Mouse (Mus musculus) stomach, embryonic 15.5 days (tissue): ENCODE measurements around the gene Zbtb6. TPM values are rescaled to one million over a fixed set of nuclear protein-coding genes. Genes with fewer than 3 reads are reported as not detected.
A peak's percentile ranks its signal among the peaks of the same experiment; 100 is the strongest.

Source experiments
- ATAC-seq: fragments of 200-750 bp; cut with Nextera tagmentation; 2 replicates; pipeline ENCODE4 v1.8.0; 2017; ENCODE audit warnings: low read depth, moderate number of reproducible peaks, moderate TSS enrichment; ENCODE audit not compliant: insufficient read depth, low FRiP score
- H3K27ac ChIP-seq: fragments of 300-500 bp; sonication (generic); 2 replicates; pipeline ENCODE4 v1.5.1; 2015; ENCODE audit warnings: mild to moderate bottlenecking, inconsistent platforms
- H3K27me3 ChIP-seq: fragments of 300-500 bp; sonication (generic); replicated peaks from 2 replicates; pipeline ENCODE4 v1.6.1; 2015; ENCODE audit warnings: inconsistent platforms
- H3K36me3 ChIP-seq: fragments of 300-500 bp; sonication (generic); 2 replicates; pipeline ENCODE4 v1.6.1; 2015; ENCODE audit warnings: inconsistent platforms
- H3K4me1 ChIP-seq: fragments of 300-500 bp; sonication (generic); 2 replicates; pipeline ENCODE4 v1.6.1; 2015; ENCODE audit warnings: inconsistent platforms
- H3K4me2 ChIP-seq: fragments of 300-500 bp; sonication (generic); 2 replicates; pipeline ENCODE4 v1.6.1; 2015; ENCODE audit warnings: mild to moderate bottlenecking, inconsistent platforms
- H3K4me3 ChIP-seq: fragments of 300-500 bp; sonication (generic); replicated peaks from 2 replicates; pipeline ENCODE4 v1.5.1; 2015; ENCODE audit warnings: inconsistent platforms
- H3K9ac ChIP-seq: fragments of 300-500 bp; sonication (generic); 2 replicates; pipeline ENCODE4 v1.6.1; 2015; ENCODE audit warnings: inconsistent platforms
- H3K9me3 ChIP-seq: fragments of 300-500 bp; sonication (generic); 2 replicates; pipeline ENCODE4 v1.6.1; 2016; ENCODE audit warnings: inconsistent platforms
- WGBS: fragments of 180-500 bp; shearing (Covaris S2); methylation state at CpG from one replicate; pipeline ENCODE4 v1.1.7; 2015; 5-methylcytosine and 5-hydroxymethylcytosine counted together
- polyA plus RNA-seq: library from polyadenylated mRNA; unstranded; fragments of >200 nt; fragmentation: Nextera tagmentation; extraction: Ambion mirVana; gene quantifications from 2 replicates; pipeline ENCODE4 v1.2.1, GENCODE M21; 2015

Gene Zbtb6
- 6.4 and 6.5 TPM in 2 replicates for polyA plus RNA-seq

GRCm38 (mm10) chr2:37442611-37443591, at the start of gene Zbtb6, which contains the start of the genes Zbtb26 and Rabgap1:
Zbtb6 (minus strand) TSS chr2:37443171.
Zbtb26 (minus strand) TSS chr2:37443135.
Rabgap1 (plus strand) TSS chr2:37443279.
- H3K4me3 ChIP-seq: peak within 1 kb of the TSS; percentile 89
- no peaks in the 10 kb centered on the region for H3K36me3 ChIP-seq
- H3K27ac ChIP-seq: peak within 1 kb of the TSS; percentile 88
- no peaks in the 10 kb centered on the region for H3K27me3 ChIP-seq
- under 1% methylated on average over 51 of the region's 51 CpGs for WGBS
- no peaks in the 10 kb centered on the region for H3K4me1 ChIP-seq
- H3K4me2 ChIP-seq: peak within 1 kb of the TSS; percentile 63
- ATAC-seq: peak; percentile 99
- H3K9ac ChIP-seq: peak within 1 kb of the TSS; percentile 60
- no peaks in the 10 kb centered on the region for H3K9me3 ChIP-seq

- Histone ChIP-seq H3K9ac (no peak overlapping the region), H3K9me3 (no peaks in the 10 kb centered on the region), H3K27ac (no peak overlapping the region), H3K36me3 (peaks cover 21% of the 10 kb centered on the region), H3K4me2 (no peak overlapping the region), H3K27me3 (no peaks in the 10 kb centered on the region), H3K4me1 (no peaks in the 10 kb centered on the region), H3K4me3 (no peak overlapping the region)
- no peak for ATAC-seq
- 86% methylated on average over 2 of the region's 2 CpGs for WGBS
These were observed 46.0 kb upstream of the Zbtb6 start for GRCm38 (mm10) chr2:37488956-37489355.

- no peak for ATAC-seq
- no peak overlapping the region for H3K4me2 ChIP-seq
- H3K9ac ChIP-seq: no peak overlapping the region
- no peak overlapping the region for H3K4me3 ChIP-seq
- no peak overlapping the region for H3K27ac ChIP-seq
- no peaks in the 10 kb centered on the region for H3K27me3 ChIP-seq
- H3K9me3 ChIP-seq: no peaks in the 10 kb centered on the region
- no peaks in the 10 kb centered on the region for H3K4me1 ChIP-seq
- H3K36me3 ChIP-seq: peaks cover 14% of the 10 kb centered on the region; the same call in 1 of the 2 replicates
These were observed 43.4 kb upstream of the Zbtb6 start for GRCm38 (mm10) chr2:37486408-37486807.

- no peaks in the 10 kb centered on the region for H3K9me3 ChIP-seq
- peaks cover 14% of the 10 kb centered on the region; the same call in 1 of the 2 replicates for H3K36me3 ChIP-seq
- H3K4me3 ChIP-seq: no peak overlapping the region
- no peak overlapping the region for H3K9ac ChIP-seq
- H3K27ac ChIP-seq: no peak overlapping the region
- no peaks in the 10 kb centered on the region for H3K4me1 ChIP-seq
- WGBS: 74% methylated on average over 1 of the region's 1 CpGs
- H3K4me2 ChIP-seq: no peak overlapping the region
- no peak for ATAC-seq
- H3K27me3 ChIP-seq: no peaks in the 10 kb centered on the region
These were observed 42.4 kb upstream of the Zbtb6 start for GRCm38 (mm10) chr2:37485370-37485769.

GRCm38 (mm10) chr2:37484165-37484564, 41.2 kb upstream of the Zbtb6 start:
- Histone ChIP-seq H3K4me3 (no peak overlapping the region), H3K27me3 (no peaks in the 10 kb centered on the region), H3K36me3 (peaks cover 13% of the 10 kb centered on the region; the same call in 1 of the 2 replicates), H3K9ac (no peak overlapping the region), H3K27ac (no peak overlapping the region), H3K4me1 (no peaks in the 10 kb centered on the region), H3K9me3 (no peaks in the 10 kb centered on the region), H3K4me2 (no peak overlapping the region)
- WGBS: 77% methylated on average over 2 of the region's 2 CpGs
- ATAC-seq: no peak

GRCm38 (mm10) chr2:37480039-37480438, 37.1 kb upstream of the Zbtb6 start:
- H3K4me3 ChIP-seq: no peak overlapping the region
- H3K4me1 ChIP-seq: no peaks in the 10 kb centered on the region
- H3K9me3 ChIP-seq: no peaks in the 10 kb centered on the region
- no peaks in the 10 kb centered on the region for H3K27me3 ChIP-seq
- no peak overlapping the region for H3K27ac ChIP-seq
- WGBS: 90% methylated on average over 2 of the region's 2 CpGs
- H3K4me2 ChIP-seq: no peak overlapping the region
- ATAC-seq: no peak
- H3K36me3 ChIP-seq: peaks cover 25% of the 10 kb centered on the region
- no peak overlapping the region for H3K9ac ChIP-seq

- Histone ChIP-seq H3K9me3 (no peaks in the 10 kb centered on the region), H3K4me2 (no peak overlapping the region), H3K4me1 (no peaks in the 10 kb centered on the region), H3K36me3 (peaks cover 25% of the 10 kb centered on the region), H3K9ac (no peak overlapping the region), H3K27me3 (no peaks in the 10 kb centered on the region), H3K27ac (no peak overlapping the region), H3K4me3 (no peak overlapping the region)
- no peak for ATAC-seq
These were observed 36.6 kb upstream of the Zbtb6 start for GRCm38 (mm10) chr2:37479559-37479958.

- ATAC-seq: no peak
- 89% methylated on average over 4 of the region's 4 CpGs for WGBS
- no peak overlapping the region for H3K4me3 ChIP-seq
These were observed 23.3 kb upstream of the Zbtb6 start for GRCm38 (mm10) chr2:37466266-37466665.

GRCm38 (mm10) chr2:37460707-37461106, 17.7 kb upstream of the Zbtb6 start:
- Histone ChIP-seq H3K4me2 (no peak overlapping the region), H3K27me3 (no peaks in the 10 kb centered on the region), H3K9me3 (no peaks in the 10 kb centered on the region), H3K36me3 (no peaks in the 10 kb centered on the region), H3K27ac (no peak overlapping the region), H3K4me1 (no peaks in the 10 kb centered on the region), H3K4me3 (no peak overlapping the region), H3K9ac (no peak overlapping the region)
- 95% methylated on average over 4 of the region's 4 CpGs for WGBS
- ATAC-seq: no peak

More at GRCm38 (mm10) chr2:37466266-37466665, 23.3 kb upstream of the Zbtb6 start:
- Histone ChIP-seq H3K9ac (no peak overlapping the region), H3K4me2 (no peak overlapping the region), H3K27ac (no peak overlapping the region), H3K27me3 (no peaks in the 10 kb centered on the region), H3K36me3 (0 out of 2 replicates have a peak, but pooled peaks cover 3% of the 10 kb centered on the region), H3K9me3 (no peaks in the 10 kb centered on the region), H3K4me1 (no peaks in the 10 kb centered on the region)

- H3K4me3 ChIP-seq: peak overlapping the region; percentile 76
- no peaks in the 10 kb centered on the region for H3K9me3 ChIP-seq
- no peaks in the 10 kb centered on the region for H3K27me3 ChIP-seq
- ATAC-seq: peak; percentile 86
- H3K36me3 ChIP-seq: no peaks in the 10 kb centered on the region
- WGBS: under 1% methylated on average over 19 of the region's 24 CpGs
- peak overlapping the region; percentile 70 for H3K4me2 ChIP-seq
- no peaks in the 10 kb centered on the region for H3K4me1 ChIP-seq
- peak overlapping the region; percentile 53; the same call in 1 of the 2 replicates for H3K9ac ChIP-seq
- peak overlapping the region; percentile 93 for H3K27ac ChIP-seq
These were observed 9.4 kb upstream of the Zbtb6 start for GRCm38 (mm10) chr2:37452376-37452760.

- Histone ChIP-seq H3K9me3 (no peaks in the 10 kb centered on the region), H3K27ac (peak overlapping the region; percentile 93), H3K4me3 (peak overlapping the region; percentile 76), H3K36me3 (no peaks in the 10 kb centered on the region), H3K27me3 (no peaks in the 10 kb centered on the region), H3K9ac (peak overlapping the region; percentile 53; the same call in 1 of the 2 replicates), H3K4me2 (peak overlapping the region; percentile 70), H3K4me1 (no peaks in the 10 kb centered on the region)
- peak; percentile 98 for ATAC-seq
- WGBS: 7% methylated on average over 44 of the region's 44 CpGs
These were observed 8.8 kb upstream of the Zbtb6 start for GRCm38 (mm10) chr2:37451667-37452375.
